11 mouse cellular contexts compared by ENCODE assay signal in genomic region chr7:127476336-127476735, GRCm38 (mm10). TPM values are rescaled to one million over a fixed set of nuclear protein-coding genes. Genes with fewer than 3 reads are reported as not detected.
DNase-seq lines count a peak whose midpoint lies in the region.
"Had no signal": no experiment of that assay in that cellular context is flagged by ENCODE, and none has a peak within 500 bp of the region (broad histone marks: within the 10 kb centered on the region; RNA-seq: fewer than 3 reads in every experiment).

No protein-coding gene starts in this region.

- DNase-seq in heart, adult 11 months = peak; percentile 89
- DNase-seq in heart, adult 18-20 months = no peak
- DNase-seq in lung, postnatal 10 days = peak; percentile 19
- DNase-seq in lung, adult 18-20 months = no peak
- DNase-seq in cerebellum, postnatal 36 days = peak; percentile 23 to 40
- peak; percentile 65 for DNase-seq in testis, postnatal 10 days (ENCODE audit: low spot score)
- no peak for DNase-seq in frontal cortex, postnatal 14 days (ENCODE audit: low spot score in 2 of 2)
- DNase-seq in adrenal gland, postnatal 25 days = no peak
- DNase-seq: heart, postnatal 14 days; layer of hippocampus, adult 9-11 months; thymus, adult 2 months had no signal

RNA-seq across cellular contexts. Expression of gene Fbrs, which starts 2.7 kb away (rescaled TPM):
- total RNA-seq in heart, adult 18-20 months (2021) = 10 to 100 TPM; 24.2 to 31.1 TPM
- 84.4 and 86.7 TPM in 2 replicates for total RNA-seq in adrenal gland, postnatal 25 days (2021)

RNA-seq across cellular contexts. Expression of gene Prr14, which starts 16.9 kb away (rescaled TPM):
- total RNA-seq in heart, adult 18-20 months (2021) = 10 to 100 TPM; 21.1 to 22.2 TPM
- total RNA-seq in adrenal gland, postnatal 25 days (2021) = 62.4 and 63.3 TPM in 2 replicates

RNA-seq across cellular contexts. Expression of gene Zfp689, which starts 27.4 kb away (rescaled TPM):
- total RNA-seq in heart, adult 18-20 months (2021) = 1 to 10 TPM; 1.3 TPM
- 3.3 and 4.2 TPM in 2 replicates for total RNA-seq in adrenal gland, postnatal 25 days (2021)

RNA-seq across cellular contexts. Expression of gene Srcap, which starts 35.4 kb away (rescaled TPM):
- 10 to 100 TPM; 47.1 to 56.4 TPM for total RNA-seq in heart, adult 18-20 months (2021)
- total RNA-seq in adrenal gland, postnatal 25 days (2021) = 111 and 125 TPM in 2 replicates

RNA-seq across cellular contexts. Expression of gene Gm42715, which starts 43.0 kb away (rescaled TPM):
- total RNA-seq in heart, adult 18-20 months (2021) = 10 to 100 TPM in 1 of 2 experiments, 1 to 10 TPM in 1; 9.7 to 11.4 TPM
- 21.7 and 31.3 TPM in 2 replicates for total RNA-seq in adrenal gland, postnatal 25 days (2021)

Comparison
In these comparisons a context has a peak if more than half of its experiments do, and no peak if none do; other contexts are left out.
1. DNase-seq: peak in heart, adult 11 months (single experiment), lung, postnatal 10 days (single experiment), cerebellum, postnatal 36 days (2 of 2) and testis, postnatal 10 days (single experiment); none in heart, adult 18-20 months (0 of 2), lung, adult 18-20 months (0 of 2), frontal cortex, postnatal 14 days (0 of 2) and adrenal gland, postnatal 25 days (single experiment).